Mouse (Mus musculus) CD4-positive, CD25-positive, alpha-beta regulatory T cell, adult 4 months (primary cell): ENCODE measurements around the gene Vmn1r130. TPM values are rescaled to one million over a fixed set of nuclear protein-coding genes. Genes with fewer than 3 reads are reported as not detected.
"Not testable (repeated sequence)": the region's sequence is repeated elsewhere in the genome, so short reads cannot be mapped to it uniquely, and the experiment has no call there.

Experiments used
- ATAC-seq: one replicate; pipeline ENCODE4 v1.8.0; 2017
- polyA plus RNA-seq, 2 experiments: library from polyadenylated mRNA; unstranded; fragments of 100-300 nt; shearing (Covaris generic); gene quantifications; one replicate each; pipeline ENCODE4 v1.2.1; 2017

The Vmn1r130 gene
- not detected for polyA plus RNA-seq

GRCm38 (mm10) chr7:21511480-21511879 is at the start of gene Vmn1r130:
Vmn1r130 (plus strand) TSS chr7:21511780.
- not testable (repeated sequence) for ATAC-seq

GRCm38 (mm10) chr7:21545990-21546389 is 34.4 kb downstream of the Vmn1r130 start, which contains the start of gene Vmn1r131:
Vmn1r131 (minus strand) TSS chr7:21546090.
- not testable (repeated sequence) for ATAC-seq

Other genes starting within 250 kb of the Vmn1r130 start
- gene Vmn1r125, start 239.6 kb upstream of the Vmn1r130 start, polyA plus RNA-seq, result not detected
- gene Vmn1r126, start 210.3 kb upstream of the Vmn1r130 start, polyA plus RNA-seq, result not detected
- gene Vmn1r127, start 191.9 kb upstream of the Vmn1r130 start, polyA plus RNA-seq, result not detected
- gene Vmn1r128, start 162.4 kb upstream of the Vmn1r130 start, polyA plus RNA-seq, result not detected
- gene Vmn1r129, start 150.5 kb upstream of the Vmn1r130 start, polyA plus RNA-seq, result not detected
- not detected for gene Gm6882, start 79.0 kb upstream of the Vmn1r130 start, polyA plus RNA-seq
- not detected for gene Vmn1r131, start 34.3 kb downstream of the Vmn1r130 start, polyA plus RNA-seq
- not detected for gene Vmn1r132, start 102.3 kb downstream of the Vmn1r130 start, polyA plus RNA-seq
- not detected for gene Gm4175, start 249.7 kb downstream of the Vmn1r130 start, polyA plus RNA-seq